Mouse (Mus musculus) cerebellum, postnatal 14 days (tissue): ENCODE data around the gene Smco3.

Source experiments
- DNase-seq, 2 experiments: peaks; one replicate each; pipeline ENCODE4 v3.0.0; 2021; ENCODE audit warnings: mixed read lengths in 2 of 2

Smco3 gene

GRCm38 (mm10) chr6:136845706-136846480 is 10.6 kb upstream of the Smco3 start:
- DNase-seq, result no peak

- DNase-seq, result no peak
Measured at GRCm38 (mm10) chr6:136844903-136845302, 9.7 kb upstream of the Smco3 start.

- no peak for DNase-seq
Measured at GRCm38 (mm10) chr6:136837323-136837722, 2.1 kb upstream of the Smco3 start.

GRCm38 (mm10) chr6:136831712-136832111 is 3.5 kb downstream of the Smco3 start:
- no peak for DNase-seq

- no peak for DNase-seq
Measured at GRCm38 (mm10) chr6:136828681-136829080, 6.6 kb downstream of the Smco3 start.

GRCm38 (mm10) chr6:136827881-136828561 is 7.2 kb downstream of the Smco3 start, which contains the start of gene Wbp11:
Wbp11 (minus strand) TSS chr6:136828233.
- peak; percentile 97 to 98 for DNase-seq

- DNase-seq, result no peak
Measured at GRCm38 (mm10) chr6:136827516-136827880, 7.8 kb downstream of the Smco3 start, which contains the start of gene BC049715. BC049715 (plus strand) TSS chr6:136827626.

- DNase-seq, result no peak
Measured at GRCm38 (mm10) chr6:136827116-136827515, 8.1 kb downstream of the Smco3 start.

GRCm38 (mm10) chr6:136824987-136825386 is 10.3 kb downstream of the Smco3 start:
- DNase-seq, result no peak

- DNase-seq, result no peak
Measured at GRCm38 (mm10) chr6:136821086-136821485, 14.2 kb downstream of the Smco3 start.

- DNase-seq, result no peak
Measured at GRCm38 (mm10) chr6:136820381-136820780, 14.9 kb downstream of the Smco3 start.

- DNase-seq, result no peak
Measured at GRCm38 (mm10) chr6:136817549-136817948, 17.7 kb downstream of the Smco3 start.

- no peak for DNase-seq
Measured at GRCm38 (mm10) chr6:136816826-136817225, 18.4 kb downstream of the Smco3 start.

- no peak for DNase-seq
Measured at GRCm38 (mm10) chr6:136815381-136815780, 19.9 kb downstream of the Smco3 start.

- DNase-seq, result no peak
Measured at GRCm38 (mm10) chr6:136813117-136813516, 22.1 kb downstream of the Smco3 start.

GRCm38 (mm10) chr6:136811196-136811595 is 24.1 kb downstream of the Smco3 start:
- no peak for DNase-seq

GRCm38 (mm10) chr6:136809673-136810072 is 25.6 kb downstream of the Smco3 start:
- DNase-seq, result no peak

GRCm38 (mm10) chr6:136809077-136809476 is 26.2 kb downstream of the Smco3 start:
- DNase-seq, result no peak

- peak in 1 of 2 experiments; percentile 54 for DNase-seq
Measured at GRCm38 (mm10) chr6:136808631-136809046, 26.6 kb downstream of the Smco3 start.

- peak; percentile 99 for DNase-seq
Measured at GRCm38 (mm10) chr6:136808014-136808417, 27.2 kb downstream of the Smco3 start, which contains the start of gene H2afj. H2afj (plus strand) TSS chr6:136808244.

- no peak for DNase-seq
Measured at GRCm38 (mm10) chr6:136807395-136808013, 27.7 kb downstream of the Smco3 start.

- DNase-seq, result no peak
Measured at GRCm38 (mm10) chr6:136806819-136807218, 28.4 kb downstream of the Smco3 start.

- DNase-seq, result no peak
Measured at GRCm38 (mm10) chr6:136805409-136805775, 29.9 kb downstream of the Smco3 start.
